Mouse (Mus musculus): ENCODE data around the gene 4931422A03Rik. TPM values are rescaled to one million over a fixed set of nuclear protein-coding genes. Genes with fewer than 3 reads are reported as not detected.
"Not testable (repeated sequence)": the region's sequence is repeated elsewhere in the genome, so short reads cannot be mapped to it uniquely, and the experiment has no call there.

Gene 4931422A03Rik
- polyA plus RNA-seq, 1 experiment from 2014 or later = 3.2 TPM

GRCm38 (mm10) chr2:104001861-104002260 is 26.3 kb downstream of the 4931422A03Rik start:
- 84% methylated on average over 4 of the region's 4 CpGs for WGBS
- Histone ChIP-seq H3K4me1 (replicated peaks; ENCODE audit: control insufficient read depth, insufficient read depth, low read length) (no peaks in the 10 kb centered on the region), H3K9me3 (ENCODE audit: control insufficient read depth, low read length) (0 out of 2 replicates have a peak, but pooled peaks cover 2% of the 10 kb centered on the region), H3K4me2 (ENCODE audit: low read length) (no peak overlapping the region), H3K27ac (ENCODE audit: low read length) (no peak overlapping the region), H3K36me3 (ENCODE audit: control insufficient read depth, insufficient read depth) (no peaks in the 10 kb centered on the region), H3K9ac (replicated peaks; ENCODE audit: low read depth, low read length) (no peak overlapping the region), H3K27me3 (replicated peaks; ENCODE audit: control insufficient read depth, insufficient read depth, low read length) (no peaks in the 10 kb centered on the region), H3K4me3 (replicated peaks; ENCODE audit: low read length) (no peak overlapping the region)
- no peak for ATAC-seq

GRCm38 (mm10) chr2:104001076-104001475 is 27.1 kb downstream of the 4931422A03Rik start:
- Histone ChIP-seq H3K9ac (replicated peaks; ENCODE audit: low read depth, low read length) (no peak overlapping the region), H3K36me3 (ENCODE audit: control insufficient read depth, insufficient read depth) (no peaks in the 10 kb centered on the region), H3K4me1 (replicated peaks; ENCODE audit: control insufficient read depth, insufficient read depth, low read length) (no peaks in the 10 kb centered on the region), H3K9me3 (ENCODE audit: control insufficient read depth, low read length) (0 out of 2 replicates have a peak, but pooled peaks cover 2% of the 10 kb centered on the region), H3K27me3 (replicated peaks; ENCODE audit: control insufficient read depth, insufficient read depth, low read length) (no peaks in the 10 kb centered on the region), H3K27ac (ENCODE audit: low read length) (no peak overlapping the region), H3K4me2 (ENCODE audit: low read length) (no peak overlapping the region), H3K4me3 (replicated peaks; ENCODE audit: low read length) (no peak overlapping the region)
- 14% methylated on average over 2 of the region's 2 CpGs for WGBS
- ATAC-seq = no peak

GRCm38 (mm10) chr2:103992618-103993332 is 35.4 kb downstream of the 4931422A03Rik start:
- ATAC-seq = peak; percentile 57

GRCm38 (mm10) chr2:103992162-103992561 is 36.0 kb downstream of the 4931422A03Rik start:
- H3K27me3 ChIP-seq (replicated peaks; ENCODE audit: control insufficient read depth, insufficient read depth, low read length) = no peaks in the 10 kb centered on the region
- no peak overlapping the region for H3K4me3 ChIP-seq (replicated peaks; ENCODE audit: low read length)
- H3K9me3 ChIP-seq (ENCODE audit: control insufficient read depth, low read length) = no peaks in the 10 kb centered on the region
- 61% methylated on average over 9 of the region's 9 CpGs for WGBS
- no peak overlapping the region for H3K9ac ChIP-seq (replicated peaks; ENCODE audit: low read depth, low read length)
- no peaks in the 10 kb centered on the region for H3K36me3 ChIP-seq (ENCODE audit: control insufficient read depth, insufficient read depth)
- H3K4me2 ChIP-seq (ENCODE audit: low read length) = no peak overlapping the region
- H3K4me1 ChIP-seq (replicated peaks; ENCODE audit: control insufficient read depth, insufficient read depth, low read length) = 0 out of 2 replicates have a peak, but pooled peaks cover 4% of the 10 kb centered on the region
- no peak for ATAC-seq
- no peak overlapping the region for H3K27ac ChIP-seq (ENCODE audit: low read length)

More at GRCm38 (mm10) chr2:103992618-103993332, 35.4 kb downstream of the 4931422A03Rik start:
- 21% methylated on average over 17 of the region's 17 CpGs for WGBS
- H3K36me3 ChIP-seq (ENCODE audit: control insufficient read depth, insufficient read depth) = no peaks in the 10 kb centered on the region
- H3K9ac ChIP-seq (replicated peaks; ENCODE audit: low read depth, low read length) = no peak overlapping the region
- H3K4me1 ChIP-seq (replicated peaks; ENCODE audit: control insufficient read depth, insufficient read depth, low read length) = 0 out of 2 replicates have a peak, but pooled peaks cover 4% of the 10 kb centered on the region
- no peaks in the 10 kb centered on the region for H3K27me3 ChIP-seq (replicated peaks; ENCODE audit: control insufficient read depth, insufficient read depth, low read length)
- no peaks in the 10 kb centered on the region for H3K9me3 ChIP-seq (ENCODE audit: control insufficient read depth, low read length)
- no peak overlapping the region for H3K4me3 ChIP-seq (replicated peaks; ENCODE audit: low read length)
- no peak overlapping the region for H3K27ac ChIP-seq (ENCODE audit: low read length)
- H3K4me2 ChIP-seq (ENCODE audit: low read length) = no peak overlapping the region

GRCm38 (mm10) chr2:103991303-103991702 is 36.9 kb downstream of the 4931422A03Rik start:
- no peak for ATAC-seq
- no peaks in the 10 kb centered on the region for H3K9me3 ChIP-seq (ENCODE audit: control insufficient read depth, low read length)
- H3K27ac ChIP-seq (ENCODE audit: low read length) = no peak overlapping the region
- H3K4me3 ChIP-seq (replicated peaks; ENCODE audit: low read length) = no peak overlapping the region
- H3K27me3 ChIP-seq (replicated peaks; ENCODE audit: control insufficient read depth, insufficient read depth, low read length) = no peaks in the 10 kb centered on the region
- H3K4me2 ChIP-seq (ENCODE audit: low read length) = no peak overlapping the region
- 0 out of 2 replicates have a peak, but pooled peaks cover 4% of the 10 kb centered on the region for H3K4me1 ChIP-seq (replicated peaks; ENCODE audit: control insufficient read depth, insufficient read depth, low read length)
- no peak overlapping the region for H3K9ac ChIP-seq (replicated peaks; ENCODE audit: low read depth, low read length)
- H3K36me3 ChIP-seq (ENCODE audit: control insufficient read depth, insufficient read depth) = no peaks in the 10 kb centered on the region

- Histone ChIP-seq H3K27ac (ENCODE audit: low read length) (no peak overlapping the region), H3K36me3 (ENCODE audit: control insufficient read depth, insufficient read depth) (no peaks in the 10 kb centered on the region), H3K4me3 (replicated peaks; ENCODE audit: low read length) (no peak overlapping the region), H3K9me3 (ENCODE audit: control insufficient read depth, low read length) (no peaks in the 10 kb centered on the region), H3K9ac (replicated peaks; ENCODE audit: low read depth, low read length) (no peak overlapping the region), H3K4me1 (replicated peaks; ENCODE audit: control insufficient read depth, insufficient read depth, low read length) (0 out of 2 replicates have a peak, but pooled peaks cover 4% of the 10 kb centered on the region), H3K4me2 (ENCODE audit: low read length) (no peak overlapping the region), H3K27me3 (replicated peaks; ENCODE audit: control insufficient read depth, insufficient read depth, low read length) (no peaks in the 10 kb centered on the region)
- 84% methylated on average over 6 of the region's 6 CpGs for WGBS
- no peak for ATAC-seq
These were observed 38.4 kb downstream of the 4931422A03Rik start for GRCm38 (mm10) chr2:103989724-103990123.

GRCm38 (mm10) chr2:103987595-103987994 is 40.6 kb downstream of the 4931422A03Rik start:
- WGBS = 75% methylated on average over 3 of the region's 8 CpGs
- H3K9me3 ChIP-seq (ENCODE audit: control insufficient read depth, low read length); H3K4me3 ChIP-seq (replicated peaks; ENCODE audit: low read length); H3K4me1 ChIP-seq (replicated peaks; ENCODE audit: control insufficient read depth, insufficient read depth, low read length); ATAC-seq; H3K36me3 ChIP-seq (ENCODE audit: control insufficient read depth, insufficient read depth); H3K27ac ChIP-seq (ENCODE audit: low read length); H3K9ac ChIP-seq (replicated peaks; ENCODE audit: low read depth, low read length); H3K4me2 ChIP-seq (ENCODE audit: low read length); H3K27me3 ChIP-seq (replicated peaks; ENCODE audit: control insufficient read depth, insufficient read depth, low read length): not testable (repeated sequence)

GRCm38 (mm10) chr2:103983146-103983545 is 45.0 kb downstream of the 4931422A03Rik start:
- no peaks in the 10 kb centered on the region for H3K36me3 ChIP-seq (ENCODE audit: control insufficient read depth, insufficient read depth)
- ATAC-seq = no peak
- WGBS = 92% methylated on average over 10 of the region's 10 CpGs

GRCm38 (mm10) chr2:103982250-103982649 is 45.9 kb downstream of the 4931422A03Rik start:
- peak; percentile 88 for ATAC-seq
- Histone ChIP-seq H3K4me3 (replicated peaks; ENCODE audit: low read length) (no peak overlapping the region), H3K9ac (replicated peaks; ENCODE audit: low read depth, low read length) (no peak overlapping the region), H3K27me3 (replicated peaks; ENCODE audit: control insufficient read depth, insufficient read depth, low read length) (no peaks in the 10 kb centered on the region), H3K27ac (ENCODE audit: low read length) (no peak overlapping the region), H3K9me3 (ENCODE audit: control insufficient read depth, low read length) (no peaks in the 10 kb centered on the region), H3K36me3 (ENCODE audit: control insufficient read depth, insufficient read depth) (no peaks in the 10 kb centered on the region), H3K4me1 (replicated peaks; ENCODE audit: control insufficient read depth, insufficient read depth, low read length) (no peaks in the 10 kb centered on the region), H3K4me2 (ENCODE audit: low read length) (no peak overlapping the region)
- 4% methylated on average over 5 of the region's 5 CpGs for WGBS

More at GRCm38 (mm10) chr2:103983146-103983545, 45.0 kb downstream of the 4931422A03Rik start:
- Histone ChIP-seq H3K4me1 (replicated peaks; ENCODE audit: control insufficient read depth, insufficient read depth, low read length) (no peaks in the 10 kb centered on the region), H3K9ac (replicated peaks; ENCODE audit: low read depth, low read length) (no peak overlapping the region), H3K27me3 (replicated peaks; ENCODE audit: control insufficient read depth, insufficient read depth, low read length) (no peaks in the 10 kb centered on the region), H3K4me3 (replicated peaks; ENCODE audit: low read length) (no peak overlapping the region), H3K9me3 (ENCODE audit: control insufficient read depth, low read length) (no peaks in the 10 kb centered on the region), H3K27ac (ENCODE audit: low read length) (no peak overlapping the region), H3K4me2 (ENCODE audit: low read length) (no peak overlapping the region)

Data from forebrain, embryonic 16.5 days (tissue).